Comparison of ENCODE assay signal across 16 mouse cellular contexts in the genomic region with DNA sequence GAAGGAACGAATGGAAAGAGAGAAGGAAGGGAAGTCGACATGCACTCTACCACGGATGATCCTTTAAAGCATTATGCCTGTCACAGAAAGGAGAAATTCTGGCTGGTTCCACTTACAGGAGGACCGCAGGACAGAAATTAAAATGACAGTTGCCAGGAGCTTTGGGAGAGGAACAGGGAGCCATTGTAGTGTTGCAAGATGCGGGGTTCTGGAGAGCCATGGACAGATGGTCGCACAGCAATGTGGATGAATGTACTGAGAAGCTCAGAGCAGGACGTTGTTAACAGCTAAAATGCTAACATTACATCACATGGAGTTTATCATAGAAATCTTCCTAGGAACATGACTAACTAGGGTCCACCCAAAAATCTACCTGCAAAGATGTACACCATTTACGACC. TPM values are rescaled to one million over a fixed set of nuclear protein-coding genes. Genes with fewer than 3 reads are reported as not detected.
DNase-seq lines count a peak whose midpoint lies in the region; ATAC-seq lines count a peak whose summit lies in the region.
"Had no signal": no experiment of that assay in that cellular context is flagged by ENCODE, and none has a peak within 500 bp of the region (broad histone marks: within the 10 kb centered on the region; RNA-seq: fewer than 3 reads in every experiment).

No protein-coding gene starts in this region.

- H3K27ac ChIP-seq in midbrain, embryonic 10.5 days (replicated peaks), result no peak overlapping the region
- H3K27ac ChIP-seq: forebrain, embryonic 15.5 days; heart, embryonic 10.5 days; liver, embryonic 13.5 days had no signal

- WGBS in midbrain, embryonic 10.5 days, result 94% methylated on average over 8 of the region's 8 CpGs

- peaks cover 8% of the 10 kb centered on the region; the same call in 1 of the 2 replicates for H3K27me3 ChIP-seq in midbrain, embryonic 10.5 days (ENCODE audit: low read depth, poor library complexity, severe bottlenecking)
- H3K27me3 ChIP-seq: forebrain, embryonic 15.5 days; liver, embryonic 13.5 days had no signal

- ATAC-seq in granulocyte monocyte progenitor cell, adult 5-6 weeks (replicated peaks; ENCODE audit: poor library complexity, severe bottlenecking), result peak; percentile 56
- peak; percentile 27; the same call in 1 of the 2 replicates for ATAC-seq in megakaryocyte, adult 5-6 weeks (ENCODE audit: poor library complexity, severe bottlenecking)
- no peak for ATAC-seq in erythroid progenitor cell, adult 5-6 weeks (replicated peaks; ENCODE audit: low FRiP score, poor library complexity, severe bottlenecking)

- peaks cover 28% of the 10 kb centered on the region for H3K4me1 ChIP-seq in midbrain, embryonic 10.5 days

- no peaks in the 10 kb centered on the region for H3K36me3 ChIP-seq in midbrain, embryonic 10.5 days
- H3K36me3 ChIP-seq: forebrain, embryonic 15.5 days; liver, embryonic 13.5 days had no signal

- no peak overlapping the region for H3K4me3 ChIP-seq in midbrain, embryonic 10.5 days
- H3K4me3 ChIP-seq: forebrain, embryonic 15.5 days; heart, embryonic 10.5 days; liver, embryonic 13.5 days had no signal

- DNase-seq in cerebellum, postnatal 10 days, result peak; percentile 42 to 43
- DNase-seq in cerebellum, adult 8-10 months, result no peak
- peak; percentile 40 to 56 for DNase-seq in layer of hippocampus, adult 8-10 months (ENCODE audit: low spot score in 2 of 2)
- no peak for DNase-seq in layer of hippocampus, postnatal 14 days (ENCODE audit: low spot score in 2 of 2)
- DNase-seq in midbrain, embryonic 10.5 days (ENCODE audit: low spot score), result no peak
- DNase-seq: adrenal gland, postnatal 14 days; heart, postnatal 14 days; kidney, adult 9 months; liver, embryonic 13.5 days; lung, postnatal 10 days; thymus, postnatal 4 days had no signal

- H3K9me3 ChIP-seq in midbrain, embryonic 10.5 days (replicated peaks), result no peaks in the 10 kb centered on the region
- H3K9me3 ChIP-seq: forebrain, embryonic 15.5 days; heart, embryonic 10.5 days; liver, embryonic 13.5 days had no signal

RNA-seq across cellular contexts. Expression of gene Tns3, which starts 6.8 kb away (rescaled TPM):
- 10 to 100 TPM; 50.9 to 62.2 (median 57.3) TPM for total RNA-seq in layer of hippocampus, adult 8-10 months (2022)
- 10 to 100 TPM; 69.9 to 73.2 TPM for total RNA-seq in layer of hippocampus, postnatal 14 days (2021)
- total RNA-seq in granulocyte monocyte progenitor cell, adult 5-6 weeks (2014; fragmentation: Nextera tagmentation), result 26.9 TPM in 2 replicates
- 13.0 and 13.1 TPM in 2 replicates for total RNA-seq in granulocyte monocyte progenitor cell, adult 5-6 weeks (2017)
- total RNA-seq in megakaryocyte, adult 5-6 weeks (2015), result 29.6 and 35.7 TPM in 2 replicates
- 15.9 and 17.6 TPM in 2 replicates for total RNA-seq in megakaryocyte, adult 5-6 weeks (2017)
- total RNA-seq in erythroid progenitor cell, adult 5-6 weeks (2015; ENCODE audit: low replicate concordance), result 6.1 and 6.3 TPM in 2 replicates
- 1.7 and 5.1 TPM in 2 replicates for total RNA-seq in erythroid progenitor cell, adult 5-6 weeks (2017; ENCODE audit: low replicate concordance)
- polyA plus RNA-seq in midbrain, embryonic 10.5 days (2016; fragmentation: Nextera tagmentation; extraction: Ambion mirVana), result 9.1 and 9.7 TPM in 2 replicates

Comparison
In these comparisons a context has a peak if more than half of its experiments do, and no peak if none do; other contexts are left out.
1. DNase-seq: peak in cerebellum, postnatal 10 days (2 of 2) and layer of hippocampus, adult 8-10 months (2 of 2); none in cerebellum, adult 8-10 months (single experiment), layer of hippocampus, postnatal 14 days (0 of 2) and midbrain, embryonic 10.5 days (single experiment).